Mouse (Mus musculus) subcutaneous adipose tissue, adult 2 months (tissue): Measurements from ENCODE around the gene Elf3. TPM values are rescaled to one million over a fixed set of nuclear protein-coding genes. Genes with fewer than 3 reads are reported as not detected.

Source experiments
- polyA plus RNA-seq: library from polyadenylated mRNA; depleted of rRNA; stranded (reverse); fragments of >200 nt; gene quantifications from 2 replicates; pipeline ENCODE4 v1.2.3, GENCODE M21; 2012; ENCODE audit warnings: low replicate concordance; rRNA removed

The Elf3 gene
- 0.24 and 39.9 TPM in 2 replicates for polyA plus RNA-seq

GRCm38 (mm10) chr1:135258380-135259127 is at the start of gene Elf3:
TSS of gene Elf3 (minus strand) at chr1:135258568.

DNA sequence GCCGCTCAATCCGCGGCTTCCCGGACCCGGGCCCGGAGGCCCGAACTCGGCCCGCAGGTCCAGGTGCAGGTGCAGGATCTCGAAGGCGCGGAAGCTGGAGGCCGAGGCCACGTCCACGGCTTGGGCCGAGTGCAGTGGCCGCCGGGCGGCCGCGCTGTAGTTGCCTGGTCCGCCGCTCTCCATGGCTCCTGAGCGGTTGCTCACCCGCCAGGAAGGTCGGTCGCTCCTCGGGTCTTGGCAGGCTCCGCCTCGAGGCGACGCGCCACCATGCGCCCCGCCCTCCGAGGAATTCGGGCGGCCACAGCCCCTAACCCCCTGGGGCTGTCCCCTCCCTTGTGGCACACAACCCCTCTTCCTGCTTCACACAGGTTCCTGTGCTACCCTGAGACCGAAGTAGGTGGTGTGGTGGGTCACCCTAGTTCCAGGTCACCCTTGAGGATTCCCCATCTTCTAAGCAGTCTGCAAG is 25.5 kb upstream of the Elf3 start, which contains the start of gene Rnpep:
Gene Rnpep (minus strand): TSS at position 259 of the 466 bp plus-strand sequence.

Other genes with a start within 250 kb of the Elf3 start
- 0.27 and 2.7 TPM in 2 replicates for gene Lgr6, start 153.3 kb downstream of the Elf3 start, polyA plus RNA-seq
- gene Ptpn7, start 125.9 kb downstream of the Elf3 start, polyA plus RNA-seq, result 3.5 and 6.2 TPM in 2 replicates
- 74.1 and 87.4 TPM in 2 replicates for gene Arl8a, start 111.7 kb downstream of the Elf3 start, polyA plus RNA-seq
- gene Gpr37l1, start 90.9 kb downstream of the Elf3 start, polyA plus RNA-seq, result 1.1 and 1.2 TPM in 2 replicates
- 38.9 and 60.3 TPM in 2 replicates for gene Rnpep, start 25.5 kb upstream of the Elf3 start, polyA plus RNA-seq
- gene Timm17a, start 55.2 kb upstream of the Elf3 start, polyA plus RNA-seq, result 94.0 and 143 TPM in 2 replicates
- 7.0 and 52.0 TPM in 2 replicates for gene Lmod1, start 66.2 kb upstream of the Elf3 start, polyA plus RNA-seq
- 4.5 and 41.7 TPM in 2 replicates for gene Shisa4, start 116.7 kb upstream of the Elf3 start, polyA plus RNA-seq
- 159 and 208 TPM in 2 replicates for gene Ipo9, start 171.9 kb upstream of the Elf3 start, polyA plus RNA-seq